Mouse (Mus musculus): ENCODE data around the gene Acp2. TPM values are rescaled to one million over a fixed set of nuclear protein-coding genes. Genes with fewer than 3 reads are reported as not detected.
A peak's percentile ranks its signal among the peaks of the same experiment; 100 is the strongest.
"Not testable (repeated sequence)": the region's sequence is repeated elsewhere in the genome, so short reads cannot be mapped to it uniquely, and the experiment has no call there.

Acp2 gene
- total RNA-seq, 2 experiments from 2014 or later: 17.6 to 22.8 TPM

DNA sequence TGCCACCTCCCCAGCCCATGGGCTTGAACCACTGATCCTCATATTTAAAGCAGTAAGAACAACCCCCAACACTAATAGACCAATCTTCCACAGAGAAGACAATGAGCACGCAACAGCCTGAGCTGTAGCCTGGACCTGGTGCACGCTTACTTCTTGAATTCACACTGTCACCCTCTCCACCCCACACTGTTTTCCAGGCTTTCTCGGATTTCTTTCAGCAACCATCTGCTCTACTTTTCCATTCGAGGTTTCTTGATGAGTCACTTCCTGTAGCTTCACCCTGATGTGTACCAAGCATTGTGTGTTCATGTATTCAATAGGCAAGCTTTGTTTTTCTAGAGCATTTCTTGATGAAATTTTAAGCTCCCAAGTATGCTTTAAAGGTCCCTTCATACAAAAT, 15.3 kb upstream of the Acp2 start:
- intact Hi-C loops (cut with DNase I): no loop called here
- DNase-seq (ENCODE audit: low spot score): no peak

DNA sequence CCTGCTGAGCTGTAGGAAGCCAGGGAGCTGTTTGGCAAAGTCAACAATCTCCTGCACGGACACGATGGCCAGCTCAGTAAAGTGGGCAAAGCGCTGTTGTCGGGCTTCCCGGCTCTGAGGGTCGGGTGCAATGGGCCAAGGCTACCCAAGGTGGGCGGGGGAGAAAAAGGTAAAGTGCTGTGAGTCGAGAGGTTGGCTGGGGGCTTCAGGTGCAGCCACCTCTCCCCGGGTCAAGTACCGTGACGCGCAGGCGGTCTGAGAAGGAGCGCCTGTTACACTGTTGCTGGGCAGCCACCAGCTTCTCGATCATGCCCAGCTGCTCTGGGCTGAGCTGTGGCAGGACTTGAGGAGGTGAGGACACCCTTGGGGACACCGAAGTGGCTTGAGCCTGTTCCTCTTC, 12.2 kb upstream of the Acp2 start:
- intact Hi-C loops (cut with DNase I): no loop called here
- no peak for DNase-seq (ENCODE audit: low spot score)

DNA sequence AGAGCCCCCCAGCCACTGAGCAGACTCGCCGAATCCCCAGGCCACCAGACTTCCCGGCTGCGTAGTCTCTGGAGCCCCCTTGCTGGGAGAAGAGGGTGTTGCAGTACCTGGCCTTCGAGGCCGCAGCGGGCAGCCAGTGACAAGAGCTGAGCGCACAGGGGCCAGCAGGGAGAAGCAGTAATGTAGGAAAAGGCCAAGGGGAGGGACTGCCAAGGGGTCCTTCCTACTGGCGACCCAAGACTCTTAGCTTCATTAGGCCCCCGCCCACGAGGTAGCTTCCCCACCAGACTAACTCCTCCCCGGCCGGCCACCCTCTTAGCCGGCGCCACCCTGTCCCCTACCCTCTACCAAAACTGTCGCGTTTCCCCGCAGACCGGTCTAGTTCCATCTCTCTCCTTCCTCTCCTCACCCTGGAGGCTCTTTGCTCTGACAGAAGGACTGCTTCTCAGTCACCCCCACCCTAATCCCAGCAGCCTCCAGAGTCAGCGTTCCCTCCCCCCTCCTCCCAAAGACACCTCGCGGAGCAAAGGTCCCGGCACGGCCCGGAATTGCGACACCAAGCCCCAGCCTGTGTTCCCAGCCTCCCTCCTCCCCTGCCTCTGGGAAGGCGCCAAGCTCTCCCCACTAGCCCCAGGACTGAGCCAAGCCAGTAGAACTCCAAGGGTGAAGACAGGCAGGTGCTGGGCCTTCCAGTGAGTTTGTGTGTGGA, 7.9 kb upstream of the Acp2 start:
- intact Hi-C loops (cut with DNase I): loop anchor here (1.0 to 5.0 kb wide), 2 partner anchors 79 to 122 kb away; partner anchors contain the start of gene Slc39a13
- peak; percentile 82 for DNase-seq (ENCODE audit: low spot score)

DNA sequence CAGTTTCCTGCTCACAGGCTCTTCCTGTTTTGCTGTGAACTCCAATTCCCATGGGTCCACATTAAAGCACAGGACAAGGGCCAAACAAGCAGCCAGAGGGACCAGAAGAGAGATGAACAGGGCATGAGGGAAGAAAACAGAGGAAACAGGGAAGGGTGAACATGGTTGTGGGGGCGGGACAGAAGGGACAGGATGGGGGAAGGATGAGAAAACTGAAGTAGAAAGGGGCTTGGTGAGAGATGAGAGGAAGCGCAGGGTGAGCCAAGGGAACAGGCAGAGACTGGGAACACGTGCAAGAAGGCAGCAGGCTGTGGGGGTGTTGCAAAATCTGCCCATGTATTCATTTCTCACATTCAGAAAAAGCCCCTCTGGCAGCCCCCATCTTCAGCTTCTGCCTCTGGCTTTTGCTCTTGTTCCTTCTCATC, 6.1 kb upstream of the Acp2 start:
- intact Hi-C loops (cut with DNase I): loop anchor here (5.0 kb wide), 1 partner anchor 124 kb away; the partner anchor contains the start of gene Slc39a13
- peak; percentile 27 for DNase-seq (ENCODE audit: low spot score)

DNA sequence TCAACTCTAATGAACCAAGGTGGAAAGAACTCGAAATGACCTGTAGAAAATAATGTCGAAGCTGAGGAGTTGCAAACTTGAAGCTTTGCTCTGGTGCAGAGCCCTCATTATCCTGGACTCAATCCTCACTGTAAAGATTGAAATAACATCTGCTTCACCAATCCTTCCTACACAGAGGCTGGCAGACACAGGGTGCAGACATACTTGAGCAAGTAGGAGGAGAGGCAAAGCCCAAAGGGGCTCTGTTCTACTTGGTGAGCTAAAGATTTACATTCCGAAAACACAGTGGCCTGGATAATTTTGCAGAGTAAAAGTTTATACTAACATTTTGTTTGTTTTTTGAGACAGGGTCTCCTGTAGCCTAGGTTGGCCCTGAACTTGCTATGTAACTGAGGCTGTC, 3.8 kb upstream of the Acp2 start:
- no peak for DNase-seq (ENCODE audit: low spot score)
- intact Hi-C loops (cut with DNase I): loop anchor here (5.0 kb wide), 1 partner anchor 127 kb away; the partner anchor contains the start of gene Slc39a13

DNA sequence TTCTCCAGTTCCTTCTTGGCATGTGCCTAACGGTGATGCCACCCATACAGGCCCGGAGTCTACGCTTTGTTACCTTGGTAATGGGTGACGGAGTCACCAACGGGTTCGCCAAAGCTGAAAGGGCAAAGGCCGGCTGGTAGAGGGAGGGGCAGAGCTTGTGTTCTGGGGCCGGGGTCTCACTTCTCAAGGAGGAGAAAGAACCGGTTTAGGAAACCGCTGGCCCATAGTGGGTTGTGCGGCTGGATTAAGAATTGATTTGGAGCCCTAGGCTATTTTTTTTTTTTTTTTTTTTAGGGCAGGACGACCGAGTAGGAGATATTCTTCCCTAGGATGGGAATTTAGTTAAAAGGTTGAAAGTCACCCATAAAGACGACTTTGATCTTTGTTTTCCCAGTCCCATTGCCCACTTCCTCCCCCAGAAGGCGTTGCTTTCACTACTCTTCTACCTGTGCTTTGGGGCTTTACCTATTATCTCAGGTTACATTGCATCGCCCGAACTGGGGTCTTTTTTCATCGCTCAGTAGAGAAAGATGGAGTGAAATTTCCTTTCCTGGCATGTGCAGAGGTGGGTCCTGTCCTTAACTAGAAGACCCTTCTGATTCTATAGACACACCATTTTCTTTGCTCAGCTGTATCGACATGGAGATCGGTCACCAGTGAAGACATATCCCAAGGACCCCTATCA, 429 bp downstream of the Acp2 start:
- intact Hi-C loops (cut with DNase I): loop anchor here (2.0 kb wide), 1 partner anchor 34 kb away; the partner anchor contains the start of gene Ddb2
- DNase-seq (ENCODE audit: low spot score): no peak

DNA sequence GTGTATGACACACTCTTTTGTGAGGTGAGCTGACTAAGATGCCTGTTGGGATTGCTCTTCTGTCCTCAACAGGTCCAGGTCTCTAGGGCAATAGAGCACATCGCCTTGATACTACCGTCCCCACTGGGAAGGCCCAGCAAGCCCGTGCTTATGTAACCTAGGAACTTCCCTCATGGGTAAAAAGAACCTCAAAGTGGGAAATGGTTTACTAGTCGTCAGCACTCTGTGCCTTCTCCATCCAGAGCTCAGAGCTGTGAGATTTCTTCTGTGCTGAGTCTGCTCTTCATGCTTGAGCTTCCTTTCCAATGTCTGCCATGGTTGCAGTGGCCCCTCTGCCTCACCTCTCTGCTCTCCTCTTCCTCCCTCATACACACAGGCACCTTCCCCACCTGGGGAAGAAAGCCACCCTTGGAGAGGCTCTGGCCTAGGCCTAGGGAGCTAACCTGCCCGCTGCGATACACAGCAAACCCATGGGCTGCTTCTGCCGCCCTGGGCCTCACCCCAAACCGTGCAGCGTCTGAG, 3.6 kb downstream of the Acp2 start:
- intact Hi-C loops (cut with DNase I): no loop called here
- no peak for DNase-seq (ENCODE audit: low spot score)

DNA sequence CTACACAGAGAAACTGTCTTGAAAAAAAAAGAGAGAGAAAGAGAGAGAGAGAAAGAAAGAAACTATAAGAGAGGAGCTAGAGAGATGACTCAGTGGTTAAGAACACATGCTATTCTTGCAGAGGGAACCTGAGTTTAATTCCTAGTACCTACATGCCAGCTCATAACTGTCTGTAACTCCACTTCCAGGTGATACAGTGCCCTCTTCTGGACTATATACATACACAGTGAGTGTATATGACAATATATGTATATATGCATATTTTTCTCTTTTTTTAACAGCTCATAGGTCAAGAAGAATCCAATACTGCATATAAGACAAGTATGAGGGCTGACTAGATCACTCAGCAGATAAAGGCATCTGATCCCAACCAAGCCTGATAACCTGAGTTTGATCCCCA, 10.6 kb downstream of the Acp2 start:
- intact Hi-C loops (cut with DNase I): no loop called here

DNA sequence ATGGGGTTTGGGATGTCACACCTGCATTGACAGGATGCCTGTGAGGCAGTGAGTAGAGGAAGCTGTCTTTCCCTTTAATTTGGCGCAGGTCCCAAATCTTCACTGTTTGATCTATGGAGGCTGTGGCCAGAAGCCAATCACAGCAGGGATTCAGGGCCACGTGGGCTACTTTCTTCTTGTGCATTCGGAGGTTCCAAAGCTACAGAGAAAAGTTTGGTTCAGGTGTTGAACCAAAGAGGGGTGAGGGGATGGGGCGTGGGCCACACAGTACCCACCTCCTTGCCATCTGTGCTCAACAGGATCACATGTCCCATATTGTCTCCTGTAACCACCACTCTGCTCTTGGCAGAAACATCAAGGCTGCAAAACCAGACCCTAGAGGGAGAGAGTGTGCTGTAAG, 14.3 kb downstream of the Acp2 start:
- intact Hi-C loops (cut with DNase I): no loop called here
- DNase-seq (ENCODE audit: low spot score): no peak

More for the DNA sequence above, 10.6 kb downstream of the Acp2 start:
- no peak for DNase-seq (ENCODE audit: low spot score)

DNA sequence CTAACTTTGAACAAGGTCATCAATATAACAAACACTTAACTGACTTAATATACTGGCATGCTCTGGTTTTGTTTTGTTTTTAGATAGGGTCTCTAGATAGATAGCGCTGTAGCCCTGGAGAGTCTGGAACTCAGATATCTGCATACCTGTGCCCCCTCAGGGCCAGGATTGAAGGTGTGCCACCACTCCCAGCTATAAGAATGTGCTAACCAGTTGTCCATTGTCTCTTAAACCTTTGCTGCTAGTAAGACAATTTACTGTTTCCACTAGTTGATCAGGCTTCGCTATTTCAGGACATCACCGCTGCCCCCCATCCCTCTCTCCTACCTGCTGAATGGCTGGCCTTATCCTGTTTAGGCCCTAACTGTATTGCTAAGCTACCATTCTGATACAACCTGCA, 17.8 kb downstream of the Acp2 start:
- intact Hi-C loops (cut with DNase I): no loop called here
- DNase-seq (ENCODE audit: low spot score): no peak

DNA sequence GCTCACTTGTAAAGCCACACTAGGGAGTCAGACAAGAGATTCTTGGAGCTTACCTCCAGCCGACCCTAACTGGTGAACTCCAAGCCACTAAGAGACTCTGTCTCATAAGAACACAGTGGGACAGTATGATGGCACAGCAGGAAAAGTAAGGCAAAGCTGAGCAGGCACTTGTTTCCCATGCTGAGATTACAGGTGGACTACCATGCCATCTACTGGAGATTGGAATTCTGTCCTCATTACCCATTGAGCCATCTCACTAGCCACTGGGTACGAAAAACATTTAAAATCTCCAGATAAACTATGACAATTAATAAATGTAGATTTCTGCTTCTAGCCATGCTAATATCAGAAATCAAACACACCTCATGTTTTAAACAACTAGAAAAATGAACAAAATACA, 20.9 kb downstream of the Acp2 start:
- no peak for DNase-seq (ENCODE audit: low spot score)
- intact Hi-C loops (cut with DNase I): no loop called here

DNA sequence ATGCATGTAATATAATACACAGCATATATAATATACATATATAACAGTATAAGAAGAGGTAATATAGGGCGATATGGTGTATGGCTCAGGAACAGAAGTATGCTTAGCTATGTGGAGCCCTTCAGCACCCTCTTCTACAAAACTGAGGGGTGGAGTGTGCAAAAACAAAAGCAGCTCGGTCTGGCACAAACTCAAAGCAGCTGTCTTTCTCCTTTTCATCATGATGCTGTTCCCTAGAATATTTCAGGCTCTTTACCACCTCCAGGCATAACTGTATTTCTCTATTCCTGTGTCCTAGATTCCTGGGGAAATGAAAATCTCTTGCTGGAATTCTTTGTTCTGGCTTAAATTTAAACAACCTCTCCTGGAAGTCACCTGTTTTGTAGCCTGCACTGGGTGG, 27.1 kb downstream of the Acp2 start:
- intact Hi-C loops (cut with DNase I): no loop called here
- no peak for DNase-seq (ENCODE audit: low spot score)

DNA sequence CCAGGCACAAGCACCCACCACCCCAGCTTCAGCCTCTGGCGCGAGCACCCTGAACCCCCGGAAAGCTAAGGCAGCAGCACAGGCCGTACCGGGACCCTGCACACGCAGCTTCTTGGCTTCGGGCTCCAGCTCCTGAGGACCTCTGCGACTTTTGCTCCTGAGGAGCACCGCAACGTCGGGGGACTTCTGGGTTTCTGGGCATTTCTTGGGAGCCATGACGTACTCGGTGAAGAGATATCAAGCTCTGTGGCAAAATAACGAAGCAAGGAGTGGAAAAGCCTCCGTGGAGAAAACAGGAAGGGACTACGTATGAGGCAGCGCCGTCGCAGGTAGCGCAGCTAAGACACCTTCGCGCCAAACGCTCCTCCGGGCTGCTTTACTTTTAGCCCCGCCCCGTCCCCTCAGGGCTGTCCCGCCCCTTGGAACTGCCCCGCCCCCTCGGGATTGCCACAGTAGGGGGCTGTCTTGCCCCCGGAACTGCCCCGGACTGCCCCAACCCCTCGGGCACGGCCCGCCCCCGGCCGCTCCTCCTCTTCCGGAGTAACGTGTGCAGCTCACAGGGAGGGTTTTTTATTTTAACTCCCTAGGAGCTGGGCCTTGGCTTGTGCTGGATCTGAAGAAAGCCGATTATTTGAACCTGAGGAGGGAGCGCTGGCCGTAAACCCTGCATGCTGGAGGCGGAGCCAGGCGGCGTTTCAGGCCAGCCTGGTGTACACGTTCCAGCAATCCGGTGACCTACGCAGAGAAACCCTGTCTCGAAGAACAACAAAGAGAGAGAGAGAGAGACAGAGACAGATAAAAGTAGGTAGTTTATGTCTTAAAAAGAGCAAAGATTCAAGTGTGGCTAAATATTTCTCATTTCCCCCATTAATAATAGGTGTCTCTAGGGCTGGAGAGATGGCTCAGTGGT, 34.2 kb downstream of the Acp2 start, which contains the start of gene Ddb2:
Gene Ddb2, minus strand, starts transcription at position 382 of the 910 bp plus-strand sequence.
- DNase-seq (ENCODE audit: low spot score): peak; percentile 82
- intact Hi-C loops (cut with DNase I): loop anchor here (2.0 kb wide), 2 partner anchors 28 to 34 kb away; partner anchors contain the start of genes Acp2, Arfgap2 and Nr1h3

DNA sequence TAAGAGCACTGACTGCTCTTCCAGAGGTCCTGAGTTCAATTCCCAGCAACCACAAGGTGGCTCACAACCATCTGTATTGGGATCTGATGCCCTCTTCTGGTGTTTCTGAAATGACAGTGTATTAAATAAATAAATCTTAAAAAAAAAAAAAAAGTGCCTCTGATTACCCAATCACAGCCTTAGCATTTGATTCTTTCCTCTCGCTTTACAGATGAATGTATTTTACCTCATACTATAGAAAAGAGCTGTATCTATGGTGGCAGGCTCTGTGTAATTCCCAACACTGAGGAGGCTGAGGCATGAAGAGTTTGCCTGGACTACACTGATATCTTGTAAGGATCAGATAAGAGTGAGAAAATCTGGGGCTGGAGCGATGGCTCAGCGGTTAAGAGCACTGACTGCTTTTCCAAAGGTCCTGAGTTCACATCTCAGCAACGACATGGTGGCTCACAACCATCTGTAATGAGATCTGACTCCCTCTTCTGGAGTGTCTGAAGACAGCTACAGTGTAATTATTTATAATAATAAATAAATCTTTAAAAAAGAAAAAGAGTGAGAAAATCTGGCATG, 34.9 kb downstream of the Acp2 start:
- intact Hi-C loops (cut with DNase I): loop anchor here (2.0 kb wide), 2 partner anchors 27 to 35 kb away; partner anchors contain the start of genes Acp2, Arfgap2 and Nr1h3

DNA sequence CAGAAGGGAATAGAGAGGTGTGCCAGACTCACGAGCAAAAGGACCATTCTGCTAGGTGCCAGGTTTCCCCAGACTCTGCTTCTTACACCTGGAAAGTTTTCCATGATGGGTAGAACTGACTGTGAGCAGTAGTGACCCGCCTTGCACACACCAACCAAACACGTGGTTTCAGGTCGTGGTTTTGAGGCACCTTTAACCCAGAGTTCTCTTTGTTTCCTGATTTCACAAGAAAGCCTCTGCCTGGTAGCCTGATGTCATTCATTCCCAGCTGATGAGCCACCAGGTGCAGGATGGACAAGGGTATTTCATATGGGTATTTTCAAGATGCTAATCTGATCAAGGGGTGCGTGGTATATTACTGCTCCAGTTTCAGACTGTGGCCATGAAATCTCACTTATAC, 39.9 kb downstream of the Acp2 start:
- intact Hi-C loops (cut with DNase I): no loop called here
- DNase-seq (ENCODE audit: low spot score): no peak

More for the DNA sequence above, 34.9 kb downstream of the Acp2 start:
- DNase-seq (ENCODE audit: low spot score): not testable (repeated sequence)

DNA sequence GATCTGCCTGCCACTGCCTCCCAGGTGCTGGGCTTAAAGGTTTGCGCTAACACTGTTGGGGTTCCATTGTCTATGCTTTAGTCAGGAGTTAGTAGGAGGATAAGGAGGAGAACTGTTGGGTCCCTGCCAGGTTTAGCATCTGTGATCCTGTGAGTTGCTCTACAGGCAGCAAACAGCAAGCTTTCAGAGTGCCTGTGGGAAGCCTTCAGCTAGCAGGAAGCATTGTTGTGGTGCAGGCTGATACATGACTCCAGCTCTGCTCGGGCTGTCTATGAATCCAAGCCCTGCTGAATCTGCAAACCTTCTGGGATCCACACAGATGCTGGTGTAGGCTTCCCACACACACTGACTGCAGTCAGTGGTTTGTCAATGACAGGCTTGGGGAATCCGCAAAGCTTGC, 40.7 kb downstream of the Acp2 start:
- DNase-seq (ENCODE audit: low spot score): no peak
- intact Hi-C loops (cut with DNase I): no loop called here

DNA sequence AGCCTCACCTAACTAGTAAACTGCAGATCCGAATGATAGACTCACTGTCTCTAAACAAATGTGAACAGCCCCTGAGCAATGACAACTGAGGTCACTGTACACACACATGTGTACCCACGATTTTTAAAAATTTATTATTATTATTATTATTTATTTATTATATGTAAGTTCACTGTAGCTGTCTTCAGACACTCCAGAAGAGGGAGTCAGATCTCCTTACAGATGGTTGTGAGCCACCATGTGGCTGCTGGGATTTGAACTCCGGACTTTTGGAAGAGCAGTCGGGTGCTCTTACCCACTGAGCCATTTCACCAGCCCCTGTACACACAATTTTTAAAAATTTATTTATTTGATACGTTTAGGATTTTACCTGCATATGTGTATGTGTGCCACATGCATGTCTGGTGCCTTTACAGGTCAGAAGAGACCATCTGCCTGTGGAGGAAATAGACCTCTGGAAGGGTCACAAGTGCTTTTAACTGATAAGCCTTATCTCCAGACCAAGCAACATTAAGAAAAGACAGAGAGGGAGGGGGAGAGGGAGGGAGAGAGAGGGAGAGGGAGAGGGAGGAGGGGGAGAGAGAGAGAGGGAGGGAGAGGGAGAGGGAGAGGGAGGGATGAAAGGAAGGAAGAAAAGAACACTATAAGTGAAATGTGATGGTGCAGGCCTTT, 42.0 kb downstream of the Acp2 start:
- intact Hi-C loops (cut with DNase I): no loop called here
- no peak for DNase-seq (ENCODE audit: low spot score)

DNA sequence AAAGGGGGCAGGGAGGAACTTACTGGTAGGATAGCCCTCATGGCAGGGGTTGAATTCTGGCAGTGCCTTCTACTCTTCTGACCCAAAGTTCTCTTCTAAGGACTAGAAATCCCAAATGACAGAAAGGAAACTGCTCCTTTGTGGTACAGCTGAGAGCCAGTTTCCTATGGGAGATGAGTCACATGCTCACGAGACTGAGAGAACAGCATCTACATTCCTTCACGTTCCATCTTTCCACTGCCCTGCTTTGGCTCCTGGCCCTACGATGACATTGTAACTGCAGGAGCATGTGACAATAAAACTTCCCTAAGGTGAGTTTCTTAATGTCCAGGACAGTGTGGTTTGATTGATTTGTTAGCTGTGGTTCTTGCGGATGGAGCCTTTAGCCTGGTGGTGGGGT, 45.7 kb downstream of the Acp2 start:
- DNase-seq (ENCODE audit: low spot score): no peak

DNA sequence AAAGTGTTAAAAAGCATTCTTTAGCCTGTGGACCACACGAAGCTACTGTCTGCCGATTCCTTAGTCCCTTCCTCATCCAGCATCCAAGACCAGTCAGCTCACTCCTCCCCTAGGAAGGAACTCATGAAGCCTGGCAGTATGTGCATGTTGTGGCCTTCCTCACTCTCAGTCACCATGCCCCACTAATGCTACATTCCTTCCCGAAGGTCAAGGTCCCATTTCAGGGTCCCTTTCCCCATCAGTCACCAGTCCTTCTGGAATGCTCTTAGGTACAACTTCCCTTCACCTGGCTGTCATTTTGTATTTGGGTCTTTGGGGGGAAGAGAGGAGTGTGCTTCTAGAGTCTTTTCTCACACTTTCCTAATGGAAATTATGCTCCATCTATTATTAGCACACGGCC, 49.3 kb downstream of the Acp2 start:
- intact Hi-C loops (cut with DNase I): no loop called here
- no peak for DNase-seq (ENCODE audit: low spot score)

More for the DNA sequence above, 45.7 kb downstream of the Acp2 start:
- intact Hi-C loops (cut with DNase I): no loop called here

Data from heart, postnatal 25 days (tissue).